In the genomic region with DNA sequence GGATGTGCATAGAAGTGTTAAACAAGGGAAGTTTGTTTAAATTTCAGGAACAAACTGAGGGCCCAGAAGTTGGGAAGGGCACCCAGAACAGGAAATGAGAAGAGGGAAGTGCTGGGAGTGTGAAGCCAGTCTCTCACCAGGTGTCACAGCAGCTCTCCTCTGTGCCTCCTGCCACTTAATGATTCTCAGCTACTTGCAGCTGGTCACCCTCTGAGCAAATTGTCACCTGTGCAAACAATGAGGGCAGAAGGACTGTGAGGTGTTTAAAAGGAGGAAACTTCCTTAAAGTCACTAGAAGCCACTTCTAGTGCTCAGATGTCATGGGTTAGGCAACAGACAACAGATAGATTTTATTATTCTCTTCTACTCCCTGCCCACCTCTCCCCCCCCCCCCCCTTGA, we compare ENCODE assay signal across 26 mouse cellular contexts. TPM values are rescaled to one million over a fixed set of nuclear protein-coding genes. Genes with fewer than 3 reads are reported as not detected.
DNase-seq lines count a peak whose midpoint lies in the region; ATAC-seq and TF ChIP-seq lines count a peak whose summit lies in the region.
"Had no signal": no experiment of that assay in that cellular context is flagged by ENCODE, and none has a peak within 500 bp of the region (broad histone marks: within the 10 kb centered on the region; RNA-seq: fewer than 3 reads in every experiment).

No protein-coding gene starts in this region.

- no peak overlapping the region for H3K4me3 ChIP-seq in intestine, embryonic 16.5 days (ENCODE audit: low read length)
- H3K4me3 ChIP-seq in small intestine, adult 2 months (ENCODE audit: low read depth, low read length) = no peak overlapping the region
- H3K4me3 ChIP-seq: forebrain, embryonic 10.5 days; forebrain, embryonic 13.5 days; gastrocnemius, adult 2 months; hindbrain, embryonic 10.5 days; hindbrain, embryonic 13.5 days had no signal

- no peak for TF ChIP-seq CTCF in small intestine, adult 2 months (IDR thresholded peaks at IDR 0.05; ENCODE audit: extremely low read depth, insufficient read length, insufficient replicate concordance, low read depth, low read length)

- no peaks in the 10 kb centered on the region for H3K9me3 ChIP-seq in intestine, embryonic 16.5 days (ENCODE audit: control insufficient read depth, low read length)
- H3K9me3 ChIP-seq: forebrain, embryonic 10.5 days; forebrain, embryonic 13.5 days; heart, embryonic 12.5 days; heart, embryonic 15.5 days; hindbrain, embryonic 10.5 days; hindbrain, embryonic 13.5 days had no signal

- no peak overlapping the region for H3K4me2 ChIP-seq in intestine, embryonic 16.5 days (ENCODE audit: low read depth, low read length)
- H3K4me2 ChIP-seq: forebrain, embryonic 13.5 days; hindbrain, embryonic 13.5 days had no signal

- TF ChIP-seq POLR2A in small intestine, adult 2 months (IDR thresholded peaks at IDR 0.05; ENCODE audit: low read depth, low read length) = no peak

- no peak overlapping the region for H3K9ac ChIP-seq in intestine, embryonic 16.5 days (ENCODE audit: low read depth, low read length)
- H3K9ac ChIP-seq: forebrain, embryonic 13.5 days; heart, embryonic 12.5 days; heart, embryonic 15.5 days; hindbrain, embryonic 13.5 days had no signal

- peak overlapping the region; percentile 8; the same call in 1 of the 2 replicates for H3K27ac ChIP-seq in intestine, embryonic 16.5 days (ENCODE audit: low read length)
- H3K27ac ChIP-seq in small intestine, adult 2 months (ENCODE audit: insufficient read depth, low read depth, low read length) = peak overlapping the region; percentile 49
- H3K27ac ChIP-seq: forebrain, embryonic 10.5 days; forebrain, embryonic 13.5 days; gastrocnemius, adult 2 months; heart, embryonic 15.5 days; hindbrain, embryonic 10.5 days; hindbrain, embryonic 13.5 days had no signal

- peak; percentile 83 for ATAC-seq in intestine, embryonic 16.5 days
- ATAC-seq: forebrain, embryonic 13.5 days; forebrain, embryonic 16.5 days; hindbrain, embryonic 16.5 days had no signal

- peaks cover 10% of the 10 kb centered on the region; the same call in 1 of the 2 replicates for H3K4me1 ChIP-seq in intestine, embryonic 16.5 days (ENCODE audit: control insufficient read depth, insufficient read depth, low read length)
- H3K4me1 ChIP-seq in small intestine, adult 2 months (ENCODE audit: control insufficient read depth, insufficient read depth, insufficient read length, low read length) = peaks cover 11% of the 10 kb centered on the region
- H3K4me1 ChIP-seq: forebrain, embryonic 13.5 days had no signal

- H3K36me3 ChIP-seq in intestine, embryonic 16.5 days (ENCODE audit: control insufficient read depth, insufficient read depth, low read length) = no peaks in the 10 kb centered on the region
- H3K36me3 ChIP-seq in small intestine, adult 2 months (ENCODE audit: control insufficient read depth, insufficient read depth, low read length) = no peaks in the 10 kb centered on the region
- H3K36me3 ChIP-seq: forebrain, embryonic 10.5 days; heart, embryonic 12.5 days; heart, embryonic 15.5 days; hindbrain, embryonic 10.5 days; hindbrain, embryonic 13.5 days had no signal

- peaks cover 4% of the 10 kb centered on the region for H3K27me3 ChIP-seq in intestine, embryonic 16.5 days (replicated peaks; ENCODE audit: control insufficient read depth, insufficient read depth, low read length)
- peaks cover 3% of the 10 kb centered on the region; the same call in 1 of the 2 replicates for H3K27me3 ChIP-seq in small intestine, adult 2 months (ENCODE audit: control insufficient read depth, insufficient read depth, low read length)

- peak; percentile 45 for DNase-seq in heart, adult 11 months
- DNase-seq in heart, adult 18-20 months = no peak
- no peak for DNase-seq in frontal cortex, adult 2 months (ENCODE audit: extremely low spot score in 1 of 2, low spot score in 1 of 2)
- DNase-seq in lung, postnatal 25 days (ENCODE audit: low spot score) = no peak
- no peak for DNase-seq in cerebellum, postnatal 36 days
- DNase-seq: adrenal gland, adult 8-10 months; adrenal gland, postnatal 25 days; B cell, adult 2 months; cerebellum, adult 11-12 months; cerebellum, adult 8-10 months; cerebellum, postnatal 10 days; gastrocnemius, adult 2 months; gastrocnemius, postnatal 14 days; heart, postnatal 10 days; heart, postnatal 36 days had no signal

RNA-seq across cellular contexts. Expression of a gene that starts 8.5 kb away (rescaled TPM):
- total RNA-seq in heart, adult 18-20 months (2021) = under 1 TPM in 1 of 2 experiments, not detected in 1; 0.44 TPM
- 0.50 and 0.81 TPM in 2 replicates for polyA plus RNA-seq in intestine, embryonic 16.5 days (2015; fragmentation: Nextera tagmentation; extraction: Ambion mirVana)
- polyA plus RNA-seq in small intestine, adult 2 months (2012; rRNA removed) = 0.72 and 1.3 TPM in 2 replicates
- 0.02 and 0.06 TPM in 2 replicates for polyA plus RNA-seq in frontal cortex, adult 2 months (2012; rRNA removed)
- total RNA-seq: adrenal gland, adult 8-10 months; adrenal gland, postnatal 25 days; gastrocnemius, adult 2 months; gastrocnemius, postnatal 14 days; heart, postnatal 10 days; heart, postnatal 36 days; MEL had no signal

RNA-seq across cellular contexts. Expression of a gene that starts 25.7 kb away (rescaled TPM):
- under 1 TPM in 1 of 2 experiments, not detected in 1; 0.59 TPM for total RNA-seq in heart, adult 18-20 months (2021)
- 2.9 and 3.3 TPM in 2 replicates for polyA plus RNA-seq in intestine, embryonic 16.5 days (2015; fragmentation: Nextera tagmentation; extraction: Ambion mirVana)
- polyA plus RNA-seq in small intestine, adult 2 months (2012; rRNA removed) = 17.0 and 17.7 TPM in 2 replicates
- not detected in 2 replicates for polyA plus RNA-seq in frontal cortex, adult 2 months (2012; rRNA removed)
- total RNA-seq: adrenal gland, adult 8-10 months; adrenal gland, postnatal 25 days; gastrocnemius, adult 2 months; gastrocnemius, postnatal 14 days; heart, postnatal 10 days; heart, postnatal 36 days; MEL had no signal
